ENCODE assay signal across 9 mouse cellular contexts in genomic region chr14:77814935-77815334, GRCm38 (mm10). TPM values are rescaled to one million over a fixed set of nuclear protein-coding genes. Genes with fewer than 3 reads are reported as not detected.
DNase-seq lines count a peak whose midpoint lies in the region; ATAC-seq and TF ChIP-seq lines count a peak whose summit lies in the region.
"Had no signal": no experiment of that assay in that cellular context is flagged by ENCODE, and none has a peak within 500 bp of the region (broad histone marks: within the 10 kb centered on the region; RNA-seq: fewer than 3 reads in every experiment).

No protein-coding gene starts in this region.

- H3K9ac ChIP-seq in kidney, postnatal 0 days (ENCODE audit: low read depth, low read length) = no peak overlapping the region
- H3K9ac ChIP-seq in lung, embryonic 15.5 days = no peak overlapping the region
- H3K9ac ChIP-seq: midbrain, embryonic 12.5 days had no signal

- H3K9me3 ChIP-seq in kidney, postnatal 0 days (replicated peaks; ENCODE audit: low read length) = no peaks in the 10 kb centered on the region
- no peaks in the 10 kb centered on the region for H3K9me3 ChIP-seq in lung, embryonic 15.5 days
- H3K9me3 ChIP-seq: midbrain, embryonic 12.5 days had no signal

- TF ChIP-seq CTCF in kidney, postnatal 0 days (IDR thresholded peaks at IDR 0.05; ENCODE audit: low read depth) = no peak

- WGBS in kidney, postnatal 0 days = 44% methylated on average over 4 of the region's 4 CpGs
- WGBS in lung, embryonic 15.5 days = 44% methylated on average over 4 of the region's 4 CpGs

- H3K36me3 ChIP-seq in kidney, postnatal 0 days (ENCODE audit: insufficient read depth, low read length) = no peaks in the 10 kb centered on the region
- H3K36me3 ChIP-seq in lung, embryonic 15.5 days = no peaks in the 10 kb centered on the region
- H3K36me3 ChIP-seq: midbrain, embryonic 12.5 days had no signal

- no peak for ATAC-seq in kidney, postnatal 0 days (replicated peaks; ENCODE audit: low FRiP score, low read depth)
- ATAC-seq in lung, embryonic 15.5 days (ENCODE audit: borderline replicate concordance, extremely low read depth, low FRiP score, low TSS enrichment) = peak; percentile 78; the same call in 1 of the 2 replicates

- H3K27me3 ChIP-seq in kidney, postnatal 0 days (ENCODE audit: insufficient read depth, low read length) = no peaks in the 10 kb centered on the region
- H3K27me3 ChIP-seq in lung, embryonic 15.5 days = no peaks in the 10 kb centered on the region
- H3K27me3 ChIP-seq: midbrain, embryonic 12.5 days had no signal

- no peak overlapping the region for H3K27ac ChIP-seq in kidney, postnatal 0 days
- H3K27ac ChIP-seq in lung, embryonic 15.5 days = no peak overlapping the region
- H3K27ac ChIP-seq: midbrain, embryonic 12.5 days had no signal

- peak; percentile 65 for DNase-seq in kidney, postnatal 0 days (ENCODE audit: low spot score)
- no peak for DNase-seq in kidney, postnatal 36 days
- DNase-seq in cerebellum, adult 11-12 months = peak; percentile 43
- peak; percentile 29 to 37 for DNase-seq in cerebellum, postnatal 36 days
- no peak for DNase-seq in thymus, postnatal 14 days
- DNase-seq in layer of hippocampus, adult 8-10 months (ENCODE audit: low spot score in 2 of 2) = no peak
- DNase-seq: right cerebral cortex, postnatal 4 days had no signal

- H3K4me2 ChIP-seq in kidney, postnatal 0 days (ENCODE audit: low read length) = no peak overlapping the region
- no peak overlapping the region for H3K4me2 ChIP-seq in lung, embryonic 15.5 days
- H3K4me2 ChIP-seq: midbrain, embryonic 12.5 days had no signal

- H3K4me1 ChIP-seq in kidney, postnatal 0 days (replicated peaks; ENCODE audit: insufficient read depth, low read length) = no peaks in the 10 kb centered on the region
- H3K4me1 ChIP-seq in lung, embryonic 15.5 days = 0 out of 2 replicates have a peak, but pooled peaks cover 10% of the 10 kb centered on the region
- H3K4me1 ChIP-seq: midbrain, embryonic 12.5 days had no signal

- H3K4me3 ChIP-seq in kidney, postnatal 0 days (replicated peaks; ENCODE audit: low read depth, low read length) = no peak overlapping the region
- H3K4me3 ChIP-seq in lung, embryonic 15.5 days = no peak overlapping the region
- H3K4me3 ChIP-seq: midbrain, embryonic 12.5 days had no signal

RNA-seq across cellular contexts. Expression of gene Dnajc15, which starts 60.0 kb away (rescaled TPM):
- 169 and 177 TPM in 2 replicates for polyA plus RNA-seq in kidney, postnatal 0 days (2015; fragmentation: Nextera tagmentation; extraction: Ambion mirVana)
- polyA plus RNA-seq in lung, embryonic 15.5 days (2015; fragmentation: Nextera tagmentation; extraction: Ambion mirVana) = 92.1 and 94.1 TPM in 2 replicates
- total RNA-seq in layer of hippocampus, adult 8-10 months (2022) = 10 to 100 TPM; 58.0 to 84.3 (median 65.3) TPM

Comparison
In these comparisons a context has a peak if more than half of its experiments do, and no peak if none do; other contexts are left out.
1. DNase-seq: peak in kidney, postnatal 0 days (single experiment), cerebellum, adult 11-12 months (single experiment) and cerebellum, postnatal 36 days (2 of 2); none in kidney, postnatal 36 days (0 of 2), thymus, postnatal 14 days (single experiment) and layer of hippocampus, adult 8-10 months (0 of 2).